Mouse (Mus musculus) layer of hippocampus, postnatal 10 days (tissue): ENCODE measurements around the gene Rgs11. TPM values are rescaled to one million over a fixed set of nuclear protein-coding genes. Genes with fewer than 3 reads are reported as not detected.

Experiments
- DNase-seq, 2 experiments: peaks; one replicate each; pipeline ENCODE4 v3.0.0; 2021; ENCODE audit warnings: low spot score in 2 of 2
- total RNA-seq, 2 experiments: library from RNA; stranded (reverse); gene quantifications; 2 replicates each; pipeline ENCODE4 v1.2.3; 2021

Rgs11 gene
- total RNA-seq, 2 experiments from 2014 or later, result 63.0 to 81.1 TPM

DNA sequence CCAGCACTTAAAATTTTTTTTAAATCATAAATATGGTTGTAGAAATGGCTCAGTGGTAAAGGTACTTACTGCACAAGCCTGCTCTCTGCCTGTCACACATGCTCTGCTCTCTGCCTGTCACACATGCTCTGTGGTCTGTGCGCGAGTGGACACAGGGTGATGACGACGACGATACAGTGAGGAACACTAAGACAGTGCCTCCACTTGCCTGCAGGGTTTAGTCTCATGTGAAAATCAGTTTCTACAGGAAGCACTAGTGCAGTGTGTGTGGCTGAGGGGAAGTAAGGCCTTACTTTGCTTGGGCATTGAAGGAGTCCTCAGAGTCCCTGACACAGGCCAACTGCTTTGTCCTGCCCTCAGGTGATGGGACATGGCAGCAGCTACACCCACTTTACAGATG, 27.0 kb downstream of the Rgs11 start:
- no peak for DNase-seq

GRCm38 (mm10) chr17:26231156-26231555, 28.4 kb downstream of the Rgs11 start:
- DNase-seq, result no peak

DNA sequence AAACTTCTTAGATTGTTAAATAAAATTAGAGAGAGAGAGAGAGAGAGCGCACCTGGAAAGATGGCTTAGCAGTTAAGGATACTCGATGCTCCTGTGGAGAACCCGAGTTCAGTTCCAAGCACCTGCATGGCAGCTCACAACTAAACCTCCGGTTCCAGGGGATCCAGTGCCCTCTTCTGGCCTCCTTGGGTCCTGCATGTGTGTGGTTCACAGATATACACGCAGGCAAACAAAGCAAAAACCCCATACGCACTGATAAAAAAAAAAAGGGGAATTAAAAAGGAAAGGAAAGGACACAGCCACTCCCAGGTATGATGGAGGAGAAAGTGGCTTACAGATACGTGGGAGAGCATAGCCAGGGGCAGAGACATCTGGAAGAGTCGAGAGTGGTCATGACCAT, 30.1 kb downstream of the Rgs11 start:
- DNase-seq, result no peak

DNA sequence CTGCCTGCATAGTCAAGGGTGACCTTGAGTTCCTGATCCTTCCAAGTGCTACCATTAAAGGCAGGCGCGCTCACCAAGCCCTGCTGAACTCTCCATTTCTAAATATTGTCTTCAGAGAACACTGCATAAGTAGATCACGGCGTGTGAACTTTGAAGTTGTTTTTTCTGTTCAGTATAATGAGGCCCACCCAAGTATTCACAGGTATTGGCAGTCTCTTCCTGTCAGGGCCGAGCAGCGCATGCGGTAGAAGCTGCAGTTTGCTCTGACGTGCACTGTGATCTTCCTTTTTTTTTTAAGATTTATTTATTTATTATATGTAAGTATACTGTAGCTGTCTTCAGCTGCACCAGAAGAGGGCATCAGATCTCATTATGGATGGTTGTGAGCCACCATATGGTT, 31.6 kb downstream of the Rgs11 start:
- no peak for DNase-seq

DNA sequence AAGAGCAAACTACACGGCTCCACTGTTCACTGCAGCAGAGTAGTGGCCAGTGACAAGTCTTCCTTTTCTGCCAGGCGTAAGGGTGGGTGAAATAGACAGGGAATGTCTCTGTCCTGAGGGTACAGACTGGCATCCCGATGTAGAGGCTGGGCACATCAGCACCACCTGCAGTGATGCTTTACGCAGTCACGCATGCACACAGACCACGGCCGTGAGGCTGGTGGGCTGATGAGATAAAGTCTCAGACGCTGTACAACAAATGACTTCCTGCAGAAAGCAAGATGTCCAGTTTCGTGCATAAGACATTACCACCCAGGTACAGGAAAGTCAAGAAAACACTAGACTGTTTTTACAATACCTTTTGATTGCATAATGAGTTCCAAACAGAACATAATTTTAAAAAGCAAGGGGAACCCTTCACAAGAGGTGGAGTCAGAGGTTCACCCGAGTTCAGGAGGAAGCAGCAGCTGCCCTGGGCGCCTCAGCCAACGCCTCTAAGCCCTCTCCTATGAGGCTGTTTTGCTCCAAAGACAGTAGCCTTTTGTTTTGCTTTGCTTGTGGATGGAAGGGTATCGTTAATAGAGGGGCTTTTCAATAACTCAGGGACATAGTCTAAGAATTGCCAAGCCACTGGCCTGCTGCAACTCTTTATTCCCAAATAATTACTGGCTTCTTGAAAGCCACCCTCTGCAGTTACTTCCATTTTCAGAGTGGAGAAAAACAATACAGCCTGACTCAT, 32.5 kb downstream of the Rgs11 start:
- no peak for DNase-seq

DNA sequence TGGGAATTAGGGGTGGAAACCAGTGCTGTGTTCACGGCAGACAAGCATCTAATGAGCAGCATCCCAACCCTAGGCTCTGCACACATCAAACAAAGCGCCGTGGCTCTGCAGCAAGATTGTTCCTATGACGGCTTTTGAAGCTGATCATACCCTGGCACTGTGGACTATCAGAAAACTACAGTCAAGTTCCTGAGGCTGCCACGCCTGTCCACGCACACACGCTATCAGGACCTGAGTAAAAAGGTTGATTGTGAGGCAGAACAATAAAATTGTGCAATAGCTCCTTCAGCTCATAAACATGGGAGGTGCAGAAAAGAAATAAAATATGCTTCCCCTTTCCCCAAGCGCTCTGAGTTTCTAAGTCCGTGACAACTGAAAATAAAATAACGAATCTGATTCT, 34.9 kb downstream of the Rgs11 start:
- DNase-seq, result no peak

DNA sequence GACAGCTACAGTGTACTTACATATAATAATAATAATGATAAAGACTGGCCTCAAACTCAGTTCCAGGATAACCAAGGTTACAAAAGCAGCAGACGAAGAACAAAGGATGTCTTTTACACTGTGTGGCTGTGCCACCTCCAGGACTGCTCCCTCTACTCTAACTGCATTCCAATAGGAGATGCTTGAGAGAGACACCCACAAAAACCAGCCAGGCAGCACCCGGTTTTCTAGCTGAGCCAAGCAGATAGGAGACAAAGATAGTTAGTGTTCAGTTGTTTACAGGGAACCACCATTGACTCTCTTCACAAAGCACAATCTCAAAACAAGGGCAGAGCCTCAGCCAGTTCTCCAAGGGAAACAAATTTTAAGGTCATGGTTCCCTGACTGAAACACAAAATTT, 36.8 kb downstream of the Rgs11 start:
- no peak for DNase-seq

GRCm38 (mm10) chr17:26240120-26240790, 37.5 kb downstream of the Rgs11 start:
- no peak for DNase-seq

DNA sequence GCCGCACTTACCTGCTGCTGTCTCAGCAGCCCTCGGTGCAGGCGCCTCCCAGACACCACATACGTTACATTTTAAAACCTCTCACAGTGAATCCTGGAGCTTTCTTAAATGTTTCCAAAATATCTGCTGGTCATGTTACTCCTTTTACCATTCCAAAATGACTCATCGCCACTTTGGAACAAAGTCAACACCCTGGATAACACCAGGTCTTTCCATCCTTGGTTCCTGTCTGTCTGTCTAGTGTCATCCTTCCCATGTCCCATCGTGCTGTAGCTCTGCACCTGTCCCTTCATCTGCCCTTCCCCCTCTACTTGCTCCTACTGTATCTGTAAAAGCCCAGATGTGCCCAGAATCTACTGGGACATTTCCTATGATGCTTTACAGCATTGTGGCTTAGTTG, 38.2 kb downstream of the Rgs11 start:
- no peak for DNase-seq

- DNase-seq, result no peak
Observed at GRCm38 (mm10) chr17:26243471-26244100, 40.8 kb downstream of the Rgs11 start.

DNA sequence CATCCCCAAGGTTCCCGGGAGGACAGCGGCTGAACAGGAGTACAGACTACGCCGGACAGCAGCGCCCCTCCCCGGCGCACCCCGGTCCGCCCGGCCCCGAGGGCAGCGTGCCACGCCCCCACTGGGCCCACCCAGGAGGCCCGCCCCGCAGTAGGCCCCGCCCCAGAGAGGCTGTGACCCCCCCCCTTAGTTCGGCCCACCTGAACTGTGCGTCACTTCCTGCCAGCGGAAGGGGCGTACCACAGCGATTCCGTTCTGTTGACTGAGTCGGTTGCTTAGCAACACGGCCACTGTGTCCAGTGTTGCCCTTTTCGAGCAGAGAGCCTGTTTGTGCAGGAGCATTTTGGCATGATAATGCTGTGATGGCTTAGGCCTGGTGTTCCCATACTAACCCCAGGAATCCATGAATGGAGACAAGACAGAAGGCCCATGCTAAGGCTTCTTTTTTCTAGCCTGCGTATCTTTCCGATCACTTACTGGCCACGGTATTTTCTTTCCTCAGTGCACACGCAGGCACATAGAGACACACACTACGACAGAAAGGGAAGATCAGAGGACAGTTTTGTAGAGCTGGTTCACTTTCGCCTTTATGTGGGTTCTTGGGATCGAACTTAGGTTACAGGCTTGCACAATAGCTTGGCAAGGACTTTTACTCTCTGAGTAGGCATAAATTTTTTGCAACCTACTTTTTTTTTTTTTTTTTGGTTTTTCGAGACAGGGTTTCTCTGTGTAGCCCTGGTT, 41.5 kb downstream of the Rgs11 start, which contains the start of gene Fam234a:
Gene Fam234a, minus strand, starts transcription at position 142 of the 741 bp plus-strand sequence.
- peak; percentile 86 to 91 for DNase-seq

- DNase-seq, result no peak
Observed at GRCm38 (mm10) chr17:26251886-26252538, 49.3 kb downstream of the Rgs11 start.

DNA sequence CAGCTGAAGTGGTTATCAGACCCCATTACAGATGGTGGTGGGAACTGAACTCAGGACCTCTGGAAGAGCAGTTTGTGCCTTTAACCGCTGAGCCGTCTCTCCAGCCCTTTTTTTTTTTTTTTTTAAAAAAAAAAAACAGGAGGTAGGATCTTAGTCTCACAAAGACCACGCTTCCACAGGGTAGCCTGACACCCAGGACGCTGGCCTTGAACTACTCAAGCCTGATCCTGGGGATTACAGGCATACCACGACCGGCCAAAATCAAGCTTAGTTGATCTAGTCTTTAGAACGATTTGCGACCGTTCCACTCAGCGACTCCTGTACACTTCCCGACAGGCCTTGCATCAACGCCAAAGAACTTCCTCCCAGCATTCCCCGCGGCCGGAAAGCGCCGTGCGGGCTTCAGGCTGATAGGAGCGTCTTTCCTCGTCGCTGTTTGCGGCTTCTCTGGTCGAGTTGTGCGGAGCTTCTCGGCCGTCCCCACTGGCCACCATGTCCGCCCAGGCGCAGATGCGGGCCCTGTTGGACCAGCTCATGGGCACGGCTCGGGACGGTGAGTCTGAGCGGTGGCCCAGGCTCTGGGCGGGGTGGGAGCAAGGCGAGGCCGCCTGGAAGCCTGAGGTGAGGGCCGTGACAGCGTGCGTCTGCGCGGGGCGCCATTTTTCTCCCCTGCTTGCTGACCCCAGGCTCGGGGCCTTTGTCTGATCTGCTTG, 49.9 kb downstream of the Rgs11 start, which contains the start of gene Luc7l:
Gene Luc7l, plus strand, starts transcription at position 358 of the 713 bp plus-strand sequence.
- peak; percentile 94 to 95 for DNase-seq

DNA sequence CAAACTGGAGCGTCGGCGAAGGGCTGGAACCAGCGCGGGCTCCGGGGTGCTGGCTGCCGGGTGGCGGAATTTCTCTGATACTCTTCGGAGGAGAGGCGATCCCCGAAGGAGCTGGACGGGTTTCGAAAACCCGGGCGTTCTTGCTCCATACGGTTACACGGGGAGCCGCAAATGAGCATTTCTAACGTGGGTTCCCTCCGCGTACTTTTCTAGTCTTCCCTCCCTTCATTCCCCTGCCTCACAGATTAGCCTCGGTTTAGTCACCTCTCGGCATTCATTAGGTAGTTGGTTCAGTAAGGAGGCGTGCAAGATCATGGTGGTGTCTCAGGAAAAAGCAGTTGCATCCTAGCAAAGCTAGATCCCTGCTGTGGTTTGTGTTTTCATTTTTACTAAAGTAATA, 50.6 kb downstream of the Rgs11 start:
- DNase-seq, result no peak

DNA sequence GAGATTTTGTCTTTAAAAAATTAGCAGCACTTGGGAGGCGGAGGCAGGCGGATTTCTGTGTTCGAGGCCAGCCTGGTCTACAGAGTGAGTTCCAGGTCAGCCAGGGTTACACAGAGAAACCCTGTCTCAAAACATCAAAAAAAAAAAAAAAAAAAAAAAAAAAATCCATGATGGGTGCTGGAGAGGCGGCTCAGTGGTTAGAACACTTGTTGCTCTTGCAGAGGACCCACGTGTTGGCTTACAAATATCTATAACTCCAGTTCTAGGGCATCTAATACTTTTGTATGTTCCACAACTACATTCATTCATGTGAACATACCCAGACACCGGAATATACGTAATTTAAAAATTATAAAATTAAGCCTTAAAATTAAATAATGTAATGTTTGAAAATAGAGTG, 52.6 kb downstream of the Rgs11 start:
- DNase-seq, result no peak

Other genes with a start within 250 kb of the Rgs11 start
- gene Capn15, start 217.2 kb upstream of the Rgs11 start, total RNA-seq, result 10 to 100 TPM; 38.2 to 50.8 TPM
- 10 to 100 TPM; 69.6 to 79.3 TPM for gene Rab11fip3, start 133.4 kb upstream of the Rgs11 start, total RNA-seq
- 10 to 100 TPM; 24.8 to 25.7 TPM for gene Decr2, start 112.6 kb upstream of the Rgs11 start, total RNA-seq
- 1 to 10 TPM; 4.6 to 5.7 TPM for gene Nme4, start 107.3 kb upstream of the Rgs11 start, total RNA-seq
- 1 to 10 TPM; 7.6 to 7.8 TPM for gene Tmem8, start 89.7 kb upstream of the Rgs11 start, total RNA-seq
- 10 to 100 TPM; 72.2 to 81.8 TPM for gene Mrpl28, start 79.5 kb upstream of the Rgs11 start, total RNA-seq
- 10 to 100 TPM; 23.7 to 25.1 TPM for gene Axin1, start 64.3 kb upstream of the Rgs11 start, total RNA-seq
- under 1 TPM; 0.29 to 0.89 TPM for gene Pdia2, start 3.9 kb upstream of the Rgs11 start, total RNA-seq
- 100 to 1,000 TPM; 199 to 205 TPM for gene Arhgdig, start 4.8 kb downstream of the Rgs11 start, total RNA-seq
- gene Fam234a, start 41.3 kb downstream of the Rgs11 start, total RNA-seq, result 10 to 100 TPM; 19.9 to 23.3 TPM
- gene Luc7l, start 49.9 kb downstream of the Rgs11 start, total RNA-seq, result 10 to 100 TPM; 85.3 to 93.4 TPM
- 10 to 100 TPM; 87.9 to 88.7 TPM for gene Neurl1b, start 211.9 kb downstream of the Rgs11 start, total RNA-seq